Mouse (Mus musculus) c-Kit-positive CD71-positive TER-119-positive erythroid progenitor cells, embryonic 14.5 days (primary cell): ENCODE results near the gene Ccdc38.

Source experiments
- DNase-seq: peaks from one replicate; pipeline ENCODE4 v3.0.0-alpha.2; 2013; ENCODE audit warnings: low spot score

Ccdc38 gene

GRCm38 (mm10) chr10:93540431-93541210 lies at the start of gene Ccdc38:
Ccdc38 (plus strand) TSS chr10:93540632.
- DNase-seq, result no peak

- DNase-seq, result no peak
These were observed 39.6 kb upstream of the Ccdc38 start for GRCm38 (mm10) chr10:93500864-93501263.

- no peak for DNase-seq
These were observed 39.1 kb upstream of the Ccdc38 start for GRCm38 (mm10) chr10:93501346-93501745.

- no peak for DNase-seq
These were observed 32.0 kb upstream of the Ccdc38 start for GRCm38 (mm10) chr10:93508383-93508970.

- DNase-seq, result no peak
These were observed 30.8 kb upstream of the Ccdc38 start for GRCm38 (mm10) chr10:93509532-93510153.

GRCm38 (mm10) chr10:93515419-93515818 lies 25.0 kb upstream of the Ccdc38 start:
- DNase-seq, result no peak

GRCm38 (mm10) chr10:93515927-93516326 lies 24.5 kb upstream of the Ccdc38 start:
- DNase-seq, result no peak

- no peak for DNase-seq
These were observed 22.7 kb upstream of the Ccdc38 start for GRCm38 (mm10) chr10:93517754-93518153.

GRCm38 (mm10) chr10:93518186-93518585 lies 22.2 kb upstream of the Ccdc38 start:
- DNase-seq, result no peak

GRCm38 (mm10) chr10:93518620-93519019 lies 21.8 kb upstream of the Ccdc38 start:
- no peak for DNase-seq

- DNase-seq, result no peak
These were observed 21.3 kb upstream of the Ccdc38 start for GRCm38 (mm10) chr10:93519159-93519558.

GRCm38 (mm10) chr10:93519756-93520155 lies 20.7 kb upstream of the Ccdc38 start:
- DNase-seq, result no peak

- no peak for DNase-seq
These were observed 19.4 kb upstream of the Ccdc38 start for GRCm38 (mm10) chr10:93520994-93521393.

GRCm38 (mm10) chr10:93525329-93525728 lies 15.1 kb upstream of the Ccdc38 start:
- no peak for DNase-seq

- no peak for DNase-seq
These were observed 2.1 kb upstream of the Ccdc38 start for GRCm38 (mm10) chr10:93538287-93538686.

- no peak for DNase-seq
These were observed 1.6 kb upstream of the Ccdc38 start for GRCm38 (mm10) chr10:93538818-93539217.

GRCm38 (mm10) chr10:93539775-93540430 lies 529 bp upstream of the Ccdc38 start, which contains the start of gene Amdhd1:
Amdhd1 (minus strand) TSS chr10:93540033.
- peak; percentile 32 for DNase-seq

- DNase-seq, result no peak
These were observed 1.2 kb downstream of the Ccdc38 start for GRCm38 (mm10) chr10:93541585-93541984.

- DNase-seq, result no peak
These were observed 1.9 kb downstream of the Ccdc38 start for GRCm38 (mm10) chr10:93542356-93542755.

GRCm38 (mm10) chr10:93543176-93543575 lies 2.7 kb downstream of the Ccdc38 start:
- no peak for DNase-seq

GRCm38 (mm10) chr10:93544172-93544571 lies 3.7 kb downstream of the Ccdc38 start:
- DNase-seq, result no peak

- DNase-seq, result no peak
These were observed 7.4 kb downstream of the Ccdc38 start for GRCm38 (mm10) chr10:93547741-93548270.
